Mouse (Mus musculus): ENCODE results near the gene Sirt4. TPM values are rescaled to one million over a fixed set of nuclear protein-coding genes. Genes with fewer than 3 reads are reported as not detected.
"Not testable (repeated sequence)": the region's sequence is repeated elsewhere in the genome, so short reads cannot be mapped to it uniquely, and the experiment has no call there.

The Sirt4 gene
- polyA plus RNA-seq, 1 experiment from 2014 or later: 14.7 TPM

- peak; percentile 44; the same call in 1 of the 2 replicates for ATAC-seq (ENCODE audit: insufficient number of reproducible peaks, low FRiP score)
- H3K27ac ChIP-seq (ENCODE audit: poor library complexity, severe bottlenecking): peak overlapping the region; percentile 37
- H3K4me3 ChIP-seq: no peak overlapping the region; the same call in 1 of the 2 replicates
- H3K9me3 ChIP-seq (replicated peaks): no peaks in the 10 kb centered on the region
- H3K36me3 ChIP-seq: 0 out of 2 replicates have a peak, but pooled peaks cover 6% of the 10 kb centered on the region
- H3K4me1 ChIP-seq (replicated peaks): peaks cover 78% of the 10 kb centered on the region
- H3K27me3 ChIP-seq (replicated peaks): no peaks in the 10 kb centered on the region
- peak overlapping the region; percentile 58 for H3K4me2 ChIP-seq
- peak overlapping the region; percentile 30; the same call in 1 of the 2 replicates for H3K9ac ChIP-seq
- 7% methylated on average over 15 of the region's 15 CpGs for whole genome bisulfite sequencing
Observed at GRCm38 (mm10) chr5:115523971-115524370, 39.4 kb upstream of the Sirt4 start.

- ATAC-seq (ENCODE audit: insufficient number of reproducible peaks, low FRiP score): no peak
- no peaks in the 10 kb centered on the region for H3K27me3 ChIP-seq (replicated peaks)
- no peaks in the 10 kb centered on the region for H3K9me3 ChIP-seq (replicated peaks)
- peaks cover 75% of the 10 kb centered on the region for H3K4me1 ChIP-seq (replicated peaks)
- no peak overlapping the region for H3K4me3 ChIP-seq
- no peak overlapping the region for H3K4me2 ChIP-seq
- no peak overlapping the region for H3K9ac ChIP-seq
- 63% methylated on average over 15 of the region's 15 CpGs for WGBS
- peak overlapping the region; percentile 85 for H3K27ac ChIP-seq (ENCODE audit: poor library complexity, severe bottlenecking)
- 0 out of 2 replicates have a peak, but pooled peaks cover 8% of the 10 kb centered on the region for H3K36me3 ChIP-seq
Observed at GRCm38 (mm10) chr5:115522981-115523499, 38.5 kb upstream of the Sirt4 start.

GRCm38 (mm10) chr5:115522531-115522930, 38.0 kb upstream of the Sirt4 start:
- H3K4me3 ChIP-seq: no peak overlapping the region
- H3K4me2 ChIP-seq: no peak overlapping the region
- no peaks in the 10 kb centered on the region for H3K27me3 ChIP-seq (replicated peaks)
- 84% methylated on average over 4 of the region's 4 CpGs for WGBS
- peaks cover 75% of the 10 kb centered on the region for H3K4me1 ChIP-seq (replicated peaks)
- no peak for ATAC-seq (ENCODE audit: insufficient number of reproducible peaks, low FRiP score)
- no peak overlapping the region for H3K9ac ChIP-seq
- H3K9me3 ChIP-seq (replicated peaks): no peaks in the 10 kb centered on the region
- H3K36me3 ChIP-seq: peaks cover 10% of the 10 kb centered on the region; the same call in 1 of the 2 replicates
- peak overlapping the region; percentile 85 for H3K27ac ChIP-seq (ENCODE audit: poor library complexity, severe bottlenecking)

GRCm38 (mm10) chr5:115521553-115522461, 37.3 kb upstream of the Sirt4 start:
- Histone ChIP-seq H3K4me3 (no peak overlapping the region), H3K36me3 (peaks cover 13% of the 10 kb centered on the region; the same call in 1 of the 2 replicates), H3K4me2 (peak overlapping the region; percentile 38), H3K27ac (ENCODE audit: poor library complexity, severe bottlenecking) (peak overlapping the region; percentile 85), H3K9ac (no peak overlapping the region), H3K27me3 (replicated peaks) (no peaks in the 10 kb centered on the region), H3K9me3 (replicated peaks) (no peaks in the 10 kb centered on the region), H3K4me1 (replicated peaks) (peaks cover 75% of the 10 kb centered on the region)
- no peak for ATAC-seq (ENCODE audit: insufficient number of reproducible peaks, low FRiP score)
- WGBS: 57% methylated on average over 20 of the region's 21 CpGs

- no peak for ATAC-seq (ENCODE audit: insufficient number of reproducible peaks, low FRiP score)
- Histone ChIP-seq H3K9ac (peak overlapping the region; percentile 47; the same call in 1 of the 2 replicates), H3K4me1 (replicated peaks) (peaks cover 75% of the 10 kb centered on the region), H3K27me3 (replicated peaks) (no peaks in the 10 kb centered on the region), H3K4me3 (no peak overlapping the region), H3K9me3 (replicated peaks) (no peaks in the 10 kb centered on the region), H3K27ac (ENCODE audit: poor library complexity, severe bottlenecking) (peak overlapping the region; percentile 85), H3K4me2 (no peak overlapping the region), H3K36me3 (peaks cover 10% of the 10 kb centered on the region; the same call in 1 of the 2 replicates)
- 43% methylated on average over 21 of the region's 21 CpGs for WGBS
Observed at GRCm38 (mm10) chr5:115520325-115520869, 35.9 kb upstream of the Sirt4 start.

- not testable (repeated sequence) for H3K27ac ChIP-seq (ENCODE audit: poor library complexity, severe bottlenecking); H3K27me3 ChIP-seq (replicated peaks); ATAC-seq (ENCODE audit: insufficient number of reproducible peaks, low FRiP score); H3K36me3 ChIP-seq; H3K9me3 ChIP-seq (replicated peaks); H3K4me2 ChIP-seq; H3K4me3 ChIP-seq; H3K9ac ChIP-seq
- H3K4me1 ChIP-seq (replicated peaks): peaks cover 68% of the 10 kb centered on the region
- WGBS: 80% methylated on average over 8 of the region's 8 CpGs
Observed at GRCm38 (mm10) chr5:115518214-115518613, 33.7 kb upstream of the Sirt4 start.

GRCm38 (mm10) chr5:115517501-115517900, 33.0 kb upstream of the Sirt4 start:
- 93% methylated on average over 9 of the region's 9 CpGs for WGBS
- ATAC-seq (ENCODE audit: insufficient number of reproducible peaks, low FRiP score): no peak

GRCm38 (mm10) chr5:115516908-115517307, 32.4 kb upstream of the Sirt4 start:
- H3K27me3 ChIP-seq (replicated peaks): no peaks in the 10 kb centered on the region
- peak overlapping the region; percentile 20; the same call in 1 of the 2 replicates for H3K4me2 ChIP-seq
- H3K9me3 ChIP-seq (replicated peaks): no peaks in the 10 kb centered on the region
- no peak overlapping the region for H3K9ac ChIP-seq
- 78% methylated on average over 7 of the region's 7 CpGs for WGBS
- peak overlapping the region; percentile 88 for H3K27ac ChIP-seq (ENCODE audit: poor library complexity, severe bottlenecking)
- no peak overlapping the region for H3K4me3 ChIP-seq
- ATAC-seq (ENCODE audit: insufficient number of reproducible peaks, low FRiP score): no peak
- H3K4me1 ChIP-seq (replicated peaks): peaks cover 55% of the 10 kb centered on the region
- H3K36me3 ChIP-seq: peaks cover 15% of the 10 kb centered on the region

More at GRCm38 (mm10) chr5:115517501-115517900, 33.0 kb upstream of the Sirt4 start:
- Histone ChIP-seq H3K9ac (no peak overlapping the region), H3K4me3 (no peak overlapping the region), H3K27me3 (replicated peaks) (no peaks in the 10 kb centered on the region), H3K4me1 (replicated peaks) (peaks cover 61% of the 10 kb centered on the region), H3K27ac (ENCODE audit: poor library complexity, severe bottlenecking) (no peak overlapping the region), H3K9me3 (replicated peaks) (no peaks in the 10 kb centered on the region), H3K36me3 (peaks cover 15% of the 10 kb centered on the region), H3K4me2 (no peak overlapping the region)

- H3K9ac ChIP-seq: peak overlapping the region; percentile 27; the same call in 1 of the 2 replicates
- H3K27me3 ChIP-seq (replicated peaks): no peaks in the 10 kb centered on the region
- H3K4me1 ChIP-seq (replicated peaks): peaks cover 54% of the 10 kb centered on the region
- peak; percentile 30; the same call in 1 of the 2 replicates for ATAC-seq (ENCODE audit: insufficient number of reproducible peaks, low FRiP score)
- no peak overlapping the region for H3K4me3 ChIP-seq
- WGBS: 70% methylated on average over 32 of the region's 32 CpGs
- peak overlapping the region; percentile 20; the same call in 1 of the 2 replicates for H3K4me2 ChIP-seq
- no peaks in the 10 kb centered on the region for H3K9me3 ChIP-seq (replicated peaks)
- peak overlapping the region; percentile 88 for H3K27ac ChIP-seq (ENCODE audit: poor library complexity, severe bottlenecking)
- H3K36me3 ChIP-seq: peaks cover 15% of the 10 kb centered on the region
Observed at GRCm38 (mm10) chr5:115516081-115516907, 31.8 kb upstream of the Sirt4 start.

- Histone ChIP-seq H3K4me3 (0 out of 2 replicates have a peak overlapping the region, but pooled peaks have one; percentile 3), H3K9ac (peak overlapping the region; percentile 35; the same call in 1 of the 2 replicates), H3K9me3 (replicated peaks) (no peaks in the 10 kb centered on the region), H3K4me2 (peak overlapping the region; percentile 47), H3K27me3 (replicated peaks) (no peaks in the 10 kb centered on the region), H3K4me1 (replicated peaks) (peaks cover 48% of the 10 kb centered on the region), H3K36me3 (peaks cover 15% of the 10 kb centered on the region), H3K27ac (ENCODE audit: poor library complexity, severe bottlenecking) (peak overlapping the region; percentile 88)
- WGBS: 55% methylated on average over 20 of the region's 20 CpGs
- ATAC-seq (ENCODE audit: insufficient number of reproducible peaks, low FRiP score): peak; percentile 79
Observed at GRCm38 (mm10) chr5:115514896-115515587, 30.5 kb upstream of the Sirt4 start.
